Mouse (Mus musculus) heart, adult 2 months (tissue): ENCODE data around the gene Cbx8. TPM values are rescaled to one million over a fixed set of nuclear protein-coding genes. Genes with fewer than 3 reads are reported as not detected.

Source experiments
- DNase-seq, 2 experiments: peaks; one replicate each; pipeline ENCODE4 v3.0.0; 2021
- H3K27ac ChIP-seq: fragments of 200-600 bp; 2 replicates; pipeline ENCODE4 v1.8.1; 2022
- H3K27me3 ChIP-seq: fragments of 200-500 bp; 2 replicates; pipeline ENCODE4 v1.6.1; 2012; ENCODE audit warnings: mild to moderate bottlenecking, low read length, inconsistent platforms, mixed read lengths; ENCODE audit not compliant: control insufficient read depth, insufficient read depth
- H3K36me3 ChIP-seq: fragments of 200-500 bp; 2 replicates; pipeline ENCODE4 v1.6.1; 2012; ENCODE audit warnings: low read length, inconsistent platforms; ENCODE audit not compliant: control insufficient read depth, insufficient read depth
- H3K4me1 ChIP-seq: fragments of 200-500 bp; 2 replicates; pipeline ENCODE4 v1.6.1; 2011; ENCODE audit warnings: low read length; ENCODE audit not compliant: control insufficient read depth, insufficient read depth
- H3K4me3 ChIP-seq: fragments of 200-600 bp; 2 replicates; pipeline ENCODE4 v1.8.1; 2022
- H3K79me2 ChIP-seq: fragments of 200-500 bp; replicated peaks from 2 replicates; pipeline ENCODE4 v1.6.1; 2012; ENCODE audit warnings: mild to moderate bottlenecking, inconsistent platforms, low read length, moderate library complexity, mixed read lengths; ENCODE audit not compliant: control insufficient read depth, insufficient read depth
- H3K9ac ChIP-seq: fragments of 200-500 bp; 2 replicates; pipeline ENCODE4 v1.6.1; 2012; ENCODE audit warnings: low read depth, mild to moderate bottlenecking, control low read depth, inconsistent platforms, low read length, mixed read lengths
- CTCF ChIP-seq: fragments of 200-600 bp; IDR thresholded peaks from 2 replicates; pipeline ENCODE4 v1.8.1; 2022; ENCODE audit warnings: antibody characterized with exemption, mild to moderate bottlenecking, moderate library complexity
- EP300 ChIP-seq: fragments of 200-500 bp; IDR thresholded peaks from 2 replicates; pipeline ENCODE4 v1.6.1; 2011; ENCODE audit warnings: low read depth, low read length, control low read depth; ENCODE audit not compliant: insufficient read depth
- POLR2A ChIP-seq: fragments of 200-500 bp; IDR thresholded peaks from 2 replicates; pipeline ENCODE4 v1.6.1; 2011; ENCODE audit warnings: mild to moderate bottlenecking, low read depth, low read length, control low read depth; ENCODE audit not compliant: insufficient read depth
- WGBS: fragments of 180-500 bp; shearing (Covaris S2); methylation state at CpG from one replicate; pipeline ENCODE4 v1.1.7; 2018; 5-methylcytosine and 5-hydroxymethylcytosine counted together
- intact Hi-C: fragments of 180-260 bp; cut with DNase I; formaldehyde crosslinking; loops from one replicate; pipeline ENCODE4 v1.15.1; 2025
- polyA plus RNA-seq: library from polyadenylated mRNA; depleted of rRNA; stranded (reverse); fragments of >200 nt; gene quantifications from 2 replicates; pipeline ENCODE4 v1.2.3, GENCODE M21; 2012
- total RNA-seq, 2 experiments: library from RNA; stranded (reverse); gene quantifications; 2 replicates each; pipeline ENCODE4 v1.2.3; 2021

Cbx8 gene
- total and polyA plus RNA-seq, 3 experiments: 2.7 to 5.3 (median 4.0) TPM

GRCm38 (mm10) chr11:119033874-119034558, 6.8 kb downstream of the Cbx8 start:
- H3K4me3 ChIP-seq: peak overlapping the region; percentile 40
- no peak overlapping the region for H3K27ac ChIP-seq
- intact Hi-C loops: loop anchor here (1.0 kb wide), 1 partner anchor 156 kb away; no protein-coding TSS in a partner anchor
- no peak overlapping the region for H3K9ac ChIP-seq
- H3K27me3 ChIP-seq: peaks cover 3% of the 10 kb centered on the region
- TF ChIP-seq POLR2A: no peak
- TF ChIP-seq EP300: peak; percentile 80; the same call in 1 of the 2 replicates
- H3K4me1 ChIP-seq: no peaks in the 10 kb centered on the region; the same call in 1 of the 2 replicates
- no peaks in the 10 kb centered on the region for H3K36me3 ChIP-seq
- H3K79me2 ChIP-seq: no peaks in the 10 kb centered on the region
- WGBS: 3% methylated on average over 26 of the region's 26 CpGs
- DNase-seq: peak; percentile 84 to 92

- WGBS: 35% methylated on average over 12 of the region's 12 CpGs
- Histone ChIP-seq H3K4me3 (no peak overlapping the region), H3K27ac (no peak overlapping the region), H3K4me1 (peaks cover 5% of the 10 kb centered on the region), H3K9ac (no peak overlapping the region), H3K79me2 (no peaks in the 10 kb centered on the region), H3K27me3 (no peaks in the 10 kb centered on the region), H3K36me3 (no peaks in the 10 kb centered on the region)
- TF ChIP-seq POLR2A: no peak
- no peak for TF ChIP-seq CTCF
- TF ChIP-seq EP300: no peak
- intact Hi-C loops: no loop called here
- DNase-seq: peak; percentile 64 to 75
Measured at GRCm38 (mm10) chr11:119026203-119026602, 14.6 kb downstream of the Cbx8 start.

GRCm38 (mm10) chr11:119024260-119024659, 16.5 kb downstream of the Cbx8 start:
- no peaks in the 10 kb centered on the region for H3K27me3 ChIP-seq
- no peak overlapping the region for H3K4me3 ChIP-seq
- H3K9ac ChIP-seq: no peak overlapping the region
- peaks cover 5% of the 10 kb centered on the region for H3K4me1 ChIP-seq
- DNase-seq: no peak
- TF ChIP-seq EP300 (no peak), CTCF (no peak), POLR2A (no peak)
- intact Hi-C loops: no loop called here
- no peaks in the 10 kb centered on the region for H3K36me3 ChIP-seq
- H3K27ac ChIP-seq: no peak overlapping the region
- 32% methylated on average over 7 of the region's 7 CpGs for WGBS
- H3K79me2 ChIP-seq: no peaks in the 10 kb centered on the region

GRCm38 (mm10) chr11:119023616-119023980, 17.2 kb downstream of the Cbx8 start:
- peak overlapping the region; percentile 79 for H3K9ac ChIP-seq
- peaks cover 5% of the 10 kb centered on the region for H3K4me1 ChIP-seq
- intact Hi-C loops: no loop called here
- H3K79me2 ChIP-seq: no peaks in the 10 kb centered on the region
- TF ChIP-seq CTCF (no peak), POLR2A (no peak), EP300 (no peak)
- peak overlapping the region; percentile 97 for H3K4me3 ChIP-seq
- H3K27me3 ChIP-seq: no peaks in the 10 kb centered on the region
- no peak for DNase-seq
- peak overlapping the region; percentile 76; the same call in 1 of the 2 replicates for H3K27ac ChIP-seq
- no peaks in the 10 kb centered on the region for H3K36me3 ChIP-seq
- WGBS: 5% methylated on average over 15 of the region's 15 CpGs

GRCm38 (mm10) chr11:119022895-119023615, 17.7 kb downstream of the Cbx8 start, which contains the start of gene Cbx2:
Gene Cbx2, plus strand, starts transcription at chr11:119022962.
- Histone ChIP-seq H3K36me3 (no peaks in the 10 kb centered on the region), H3K4me1 (peaks cover 5% of the 10 kb centered on the region), H3K27me3 (no peaks in the 10 kb centered on the region), H3K79me2 (no peaks in the 10 kb centered on the region), H3K9ac (peak within 1 kb of the TSS; percentile 79), H3K27ac (peak within 1 kb of the TSS; percentile 76), H3K4me3 (peak within 1 kb of the TSS; percentile 97)
- no peak for TF ChIP-seq POLR2A
- no peak; the same call in 1 of the 2 replicates for TF ChIP-seq CTCF
- TF ChIP-seq EP300: no peak
- intact Hi-C loops: no loop called here
- peak; percentile 94 for DNase-seq
- under 1% methylated on average over 97 of the region's 99 CpGs for WGBS
